Mouse (Mus musculus) intestine, postnatal 0 days (tissue): ENCODE measurements at regions not wholly inside any gene's neighbourhood (a gene's known extent, or its start where the extent isn't known, plus 50 kb on each side); places are given as distances from the start of the nearest gene placed in this dataset.

Experiments used
- ATAC-seq: fragments of 200-750 bp; cut with Nextera tagmentation; 2 replicates; pipeline ENCODE4 v1.8.0; 2017; ENCODE audit warnings: mild to moderate bottlenecking, moderate TSS enrichment, moderate library complexity
- H3K27ac ChIP-seq: fragments of 300-500 bp; sonication (generic); 2 replicates; pipeline ENCODE4 v1.5.1; 2014; ENCODE audit warnings: mild to moderate bottlenecking, low read depth, low read length, moderate library complexity
- H3K27me3 ChIP-seq: fragments of 300-500 bp; sonication (generic); replicated peaks from 2 replicates; pipeline ENCODE4 v1.6.1; 2014; ENCODE audit warnings: low read length, mixed read lengths; ENCODE audit not compliant: control insufficient read depth, insufficient read depth
- H3K36me3 ChIP-seq: fragments of 300-500 bp; sonication (generic); 2 replicates; pipeline ENCODE4 v1.6.1; 2014; ENCODE audit warnings: mild to moderate bottlenecking, moderate library complexity; ENCODE audit not compliant: control insufficient read depth, insufficient read depth
- H3K4me1 ChIP-seq: fragments of 300-500 bp; sonication (generic); replicated peaks from 2 replicates; pipeline ENCODE4 v1.6.1; 2014; ENCODE audit warnings: antibody characterized with exemption, low read length, mixed read lengths; ENCODE audit not compliant: control insufficient read depth, insufficient read depth
- H3K4me2 ChIP-seq: fragments of 300-500 bp; sonication (generic); replicated peaks from 2 replicates; pipeline ENCODE4 v1.6.1; 2014; ENCODE audit warnings: low read depth, mild to moderate bottlenecking, moderate library complexity
- H3K4me3 ChIP-seq: fragments of 300-500 bp; sonication (generic); 2 replicates; pipeline ENCODE4 v1.5.1; 2014; ENCODE audit warnings: low read depth, low read length
- H3K9ac ChIP-seq: fragments of 300-500 bp; sonication (generic); 2 replicates; pipeline ENCODE4 v1.6.1; 2014; ENCODE audit warnings: mild to moderate bottlenecking, low read depth, low read length
- H3K9me3 ChIP-seq: fragments of 300-500 bp; sonication (generic); 2 replicates; pipeline ENCODE4 v1.6.1; 2016; ENCODE audit warnings: mixed run types; ENCODE audit not compliant: control insufficient read depth
- CTCF ChIP-seq: sonication (generic); IDR thresholded peaks from 2 replicates; pipeline ENCODE4 v1.5.1; 2016; ENCODE audit warnings: low read depth, mild to moderate bottlenecking, control low read depth, antibody characterized with exemption, moderate library complexity
- WGBS: fragments of 180-500 bp; shearing (Covaris S2); extraction: QIAGEN DNeasy Blood & Tissue Kit; methylation state at CpG from one replicate; pipeline ENCODE4 v1.1.7; 2014; 5-methylcytosine and 5-hydroxymethylcytosine counted together

- H3K9me3 ChIP-seq, result no peaks in the 10 kb centered on the region
- H3K27me3 ChIP-seq, result no peaks in the 10 kb centered on the region
- ATAC-seq, result no peak
- no peaks in the 10 kb centered on the region for H3K4me1 ChIP-seq
- no peak overlapping the region for H3K9ac ChIP-seq
- H3K36me3 ChIP-seq, result no peaks in the 10 kb centered on the region
- H3K4me2 ChIP-seq, result no peak overlapping the region
- no peak overlapping the region for H3K27ac ChIP-seq
- H3K4me3 ChIP-seq, result no peak overlapping the region
- no peak for TF ChIP-seq CTCF
- 76% methylated on average over 7 of the region's 7 CpGs for WGBS
Observed at GRCm38 (mm10) chr7:74688116-74688702, 133.6 kb upstream of the Slco3a1 start.

- no peak overlapping the region for H3K27ac ChIP-seq
- WGBS, result 67% methylated on average over 13 of the region's 13 CpGs
- ATAC-seq, result no peak
- no peak overlapping the region for H3K4me3 ChIP-seq
- H3K4me1 ChIP-seq, result no peaks in the 10 kb centered on the region
- TF ChIP-seq CTCF, result no peak
- H3K36me3 ChIP-seq, result no peaks in the 10 kb centered on the region
- no peak overlapping the region for H3K9ac ChIP-seq
- no peaks in the 10 kb centered on the region for H3K9me3 ChIP-seq
- H3K27me3 ChIP-seq, result no peaks in the 10 kb centered on the region
- no peak overlapping the region for H3K4me2 ChIP-seq
Observed at GRCm38 (mm10) chr7:74687303-74688115, 132.9 kb upstream of the Slco3a1 start.

GRCm38 (mm10) chr7:74683979-74684378 is 129.4 kb upstream of the Slco3a1 start:
- no peak for TF ChIP-seq CTCF
- 49% methylated on average over 2 of the region's 2 CpGs for WGBS
- no peak for ATAC-seq

GRCm38 (mm10) chr7:74673626-74674295 is 119.2 kb upstream of the Slco3a1 start:
- no peak overlapping the region for H3K9ac ChIP-seq
- H3K27ac ChIP-seq, result no peak overlapping the region
- no peak for TF ChIP-seq CTCF
- ATAC-seq, result no peak
- H3K9me3 ChIP-seq, result no peaks in the 10 kb centered on the region
- no peak overlapping the region for H3K4me2 ChIP-seq
- no peaks in the 10 kb centered on the region for H3K36me3 ChIP-seq
- H3K4me1 ChIP-seq, result no peaks in the 10 kb centered on the region
- no peak overlapping the region for H3K4me3 ChIP-seq
- H3K27me3 ChIP-seq, result no peaks in the 10 kb centered on the region
- WGBS, result 74% methylated on average over 4 of the region's 4 CpGs

More at GRCm38 (mm10) chr7:74683979-74684378, 129.4 kb upstream of the Slco3a1 start:
- Histone ChIP-seq H3K4me1 (no peaks in the 10 kb centered on the region), H3K36me3 (no peaks in the 10 kb centered on the region), H3K4me2 (no peak overlapping the region), H3K9ac (no peak overlapping the region), H3K27me3 (no peaks in the 10 kb centered on the region), H3K4me3 (no peak overlapping the region), H3K9me3 (no peaks in the 10 kb centered on the region), H3K27ac (no peak overlapping the region)

GRCm38 (mm10) chr7:74669110-74669509 is 114.5 kb upstream of the Slco3a1 start:
- no peak for ATAC-seq
- no peak overlapping the region for H3K4me2 ChIP-seq
- no peaks in the 10 kb centered on the region for H3K9me3 ChIP-seq
- H3K4me3 ChIP-seq, result no peak overlapping the region
- no peaks in the 10 kb centered on the region for H3K27me3 ChIP-seq
- H3K9ac ChIP-seq, result no peak overlapping the region
- no peaks in the 10 kb centered on the region for H3K36me3 ChIP-seq
- TF ChIP-seq CTCF, result no peak
- H3K4me1 ChIP-seq, result no peaks in the 10 kb centered on the region
- H3K27ac ChIP-seq, result no peak overlapping the region

- Histone ChIP-seq H3K4me1 (no peaks in the 10 kb centered on the region), H3K4me3 (no peak overlapping the region), H3K27me3 (no peaks in the 10 kb centered on the region), H3K9ac (no peak overlapping the region), H3K27ac (no peak overlapping the region), H3K36me3 (no peaks in the 10 kb centered on the region), H3K9me3 (no peaks in the 10 kb centered on the region), H3K4me2 (no peak overlapping the region)
- no peak for TF ChIP-seq CTCF
- ATAC-seq, result no peak
- WGBS, result 65% methylated on average over 3 of the region's 3 CpGs
Observed at GRCm38 (mm10) chr7:74667106-74667505, 112.5 kb upstream of the Slco3a1 start.
